Mouse (Mus musculus) megakaryocyte-erythroid progenitor cell, adult 5-6 weeks (primary cell): ENCODE results near the gene Olfr653. TPM values are rescaled to one million over a fixed set of nuclear protein-coding genes. Genes with fewer than 3 reads are reported as not detected.

Experiments
- ATAC-seq: replicated peaks from 2 replicates; pipeline ENCODE4 v1.8.0; 2016; ENCODE audit warnings: mild to moderate bottlenecking, inconsistent platforms; ENCODE audit not compliant: severe bottlenecking, poor library complexity, low FRiP score, low TSS enrichment
- total RNA-seq, 2 experiments: library from RNA; stranded (forward) in 1 of 2; stranded (reverse) in 1 of 2; fragments of 200-1000, 215-1000 nt in 1 of 2; fragments of >200 nt in 1 of 2; fragmentation: Nextera tagmentation in 1 of 2; gene quantifications; 2 replicates each; pipeline ENCODE4 v1.2.3; 2014 to 2017

The Olfr653 gene
- total RNA-seq (2014; fragmentation: Nextera tagmentation) (not detected in 2 replicates), total RNA-seq (2017) (not detected in 2 replicates)

DNA sequence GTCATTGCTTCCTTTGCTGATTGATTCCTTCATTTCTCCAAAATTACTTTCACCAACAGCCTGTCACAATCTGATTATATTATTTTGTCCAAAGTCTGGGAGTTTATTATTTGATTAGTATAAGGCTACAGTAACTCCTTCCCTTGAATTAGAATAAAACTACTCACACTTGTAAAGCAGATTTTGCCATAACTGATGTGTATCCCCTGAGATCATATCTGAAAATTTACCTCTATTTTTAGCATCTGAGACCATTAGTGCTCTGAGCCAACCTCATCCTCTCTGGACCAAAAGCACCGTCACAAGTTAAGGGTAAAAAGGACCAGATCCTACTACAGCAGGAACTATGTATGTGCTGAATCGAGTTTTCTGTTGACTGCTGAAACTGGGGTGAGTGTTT lies at the start of gene Olfr653:
Gene Olfr653 (plus strand): TSS at position 301 of the 400 bp plus-strand sequence.
- no peak for ATAC-seq

DNA sequence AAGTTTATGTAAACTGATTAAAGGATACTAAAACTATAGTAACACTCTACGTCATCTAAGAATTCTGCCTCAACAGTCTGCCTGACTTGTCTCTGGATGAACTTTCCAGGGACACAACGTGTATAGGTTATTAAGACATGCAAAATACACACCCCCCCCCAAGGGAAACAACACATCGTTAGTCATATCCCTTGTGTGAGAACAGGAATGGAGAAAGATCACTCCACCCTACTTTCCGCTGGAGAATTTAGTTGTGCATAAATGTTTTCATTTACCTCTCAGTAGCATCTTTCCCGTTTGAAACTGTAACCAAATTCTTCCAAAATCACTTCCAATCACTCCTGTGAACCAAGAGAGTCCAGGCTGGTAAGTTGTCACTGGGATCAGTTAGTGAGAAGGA lies 27.3 kb upstream of the Olfr653 start, which contains the start of gene Olfr651:
Gene Olfr651 (plus strand): TSS at position 301 of the 400 bp plus-strand sequence.
- ATAC-seq, result no peak

DNA sequence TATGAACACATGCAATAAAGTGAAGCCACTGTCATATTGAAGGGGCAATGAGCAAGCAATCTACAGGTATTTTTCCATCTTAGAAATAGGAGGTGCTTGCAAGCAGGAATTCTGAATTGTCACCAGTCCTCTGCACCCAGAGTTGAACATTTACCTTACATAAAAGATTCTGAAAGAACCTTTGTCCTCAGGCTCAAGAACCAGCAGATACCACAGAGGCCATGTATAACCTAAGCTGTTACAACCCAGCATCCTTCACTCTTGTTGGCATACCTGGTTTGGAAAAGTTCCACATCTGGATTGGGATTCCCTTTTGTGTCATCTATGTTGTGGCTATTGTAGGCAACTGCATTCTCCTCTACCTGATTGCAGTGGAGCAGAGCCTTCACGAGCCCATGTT lies 24.4 kb upstream of the Olfr653 start:
- no peak for ATAC-seq

DNA sequence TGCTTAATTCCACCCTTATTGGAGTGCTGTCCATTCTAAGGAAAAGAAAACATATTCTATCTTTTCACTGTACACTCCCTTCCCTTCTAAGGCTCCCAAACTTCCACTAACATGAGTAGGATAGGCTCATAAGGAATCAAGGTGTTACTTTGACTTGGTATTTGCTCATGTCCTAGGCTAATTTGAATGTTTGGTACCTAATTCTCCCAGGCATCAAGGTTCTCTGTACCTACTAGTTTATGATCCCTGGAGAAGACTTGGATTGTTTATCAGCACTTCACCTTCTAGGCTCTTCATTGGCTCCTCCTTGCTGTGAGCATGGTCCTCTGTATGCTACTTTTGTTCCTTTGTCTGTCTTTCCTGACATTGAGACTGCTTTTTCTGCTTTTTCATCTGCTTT lies 16.5 kb upstream of the Olfr653 start, which contains the start of gene Olfr652:
Gene Olfr652 (plus strand): TSS at position 301 of the 400 bp plus-strand sequence.
- no peak for ATAC-seq

DNA sequence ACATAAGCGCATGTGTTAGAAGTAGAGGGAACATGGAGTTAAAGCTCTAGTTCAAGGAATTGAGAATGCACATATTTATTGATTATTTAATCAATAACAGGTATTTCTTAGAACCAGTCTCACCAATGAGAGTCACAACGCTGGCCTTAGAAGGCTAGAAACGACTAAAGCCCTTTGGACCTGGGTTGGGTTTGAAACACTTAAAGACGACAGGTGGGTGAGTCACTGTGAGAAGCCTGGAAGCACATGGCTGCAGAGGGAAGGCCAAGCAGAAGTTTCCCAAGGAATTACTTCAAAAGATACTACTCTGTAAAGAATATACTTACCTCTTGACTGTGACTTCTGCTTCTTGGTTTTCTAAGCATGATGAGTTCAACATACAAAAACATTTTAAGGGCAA lies 3.7 kb downstream of the Olfr653 start:
- no peak for ATAC-seq

DNA sequence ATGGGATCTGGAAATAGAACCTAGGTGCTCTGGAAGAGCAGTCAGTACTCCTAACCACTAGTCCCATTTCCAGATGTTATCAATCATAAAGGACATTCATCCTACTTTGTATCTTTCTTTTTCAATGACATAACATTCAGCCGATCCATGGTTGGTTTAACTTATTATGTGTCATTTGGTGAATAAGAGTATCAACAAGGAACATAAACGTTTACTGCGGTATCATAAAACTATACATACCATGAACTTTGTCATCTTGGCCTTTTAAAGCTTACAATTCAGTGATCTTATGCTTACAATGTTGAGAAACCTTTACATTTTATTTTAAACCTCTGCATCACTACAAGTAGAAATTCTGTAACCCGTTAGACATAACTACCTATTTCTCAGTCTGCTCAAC lies 4.3 kb downstream of the Olfr653 start:
- ATAC-seq, result no peak

DNA sequence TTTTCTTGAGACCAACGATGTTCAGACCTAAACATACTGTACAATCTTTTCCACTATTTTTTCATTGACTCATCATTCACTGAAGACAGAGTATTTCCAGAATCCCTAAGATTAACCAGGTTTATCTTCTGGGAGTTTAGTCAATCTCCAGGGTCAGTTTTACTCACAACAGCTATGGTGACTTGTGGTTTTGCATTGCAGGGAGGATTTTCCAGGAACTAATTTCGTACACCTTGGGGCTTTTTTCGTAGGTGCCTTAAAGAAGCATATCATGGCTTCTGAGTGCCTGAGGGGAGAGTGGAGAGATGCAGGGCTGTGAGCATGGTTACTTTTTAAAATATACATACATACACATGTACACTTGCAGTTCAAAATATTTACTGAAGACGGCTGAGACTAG lies 9.6 kb downstream of the Olfr653 start, which contains the start of gene Olfr654:
Gene Olfr654 (plus strand): TSS at position 301 of the 400 bp plus-strand sequence.
- ATAC-seq, result no peak

DNA sequence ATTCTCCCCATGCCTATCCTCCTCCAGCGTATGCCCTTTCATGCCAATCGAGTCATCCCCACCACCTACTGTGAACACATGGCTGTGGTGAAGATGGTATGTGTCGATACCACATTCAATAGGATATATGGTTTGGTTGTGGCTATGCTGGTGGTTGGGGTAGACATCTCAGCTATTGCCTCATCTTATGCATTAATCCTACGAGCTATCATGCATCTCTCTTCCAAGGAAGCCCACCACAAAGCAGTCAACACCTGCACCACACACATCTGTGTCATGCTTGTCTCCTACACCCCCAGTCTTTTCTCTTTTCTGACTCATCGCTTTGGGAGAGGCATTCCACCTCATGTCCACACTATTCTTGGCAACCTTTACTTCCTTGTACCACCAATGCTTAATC lies 11.2 kb downstream of the Olfr653 start:
- no peak for ATAC-seq

DNA sequence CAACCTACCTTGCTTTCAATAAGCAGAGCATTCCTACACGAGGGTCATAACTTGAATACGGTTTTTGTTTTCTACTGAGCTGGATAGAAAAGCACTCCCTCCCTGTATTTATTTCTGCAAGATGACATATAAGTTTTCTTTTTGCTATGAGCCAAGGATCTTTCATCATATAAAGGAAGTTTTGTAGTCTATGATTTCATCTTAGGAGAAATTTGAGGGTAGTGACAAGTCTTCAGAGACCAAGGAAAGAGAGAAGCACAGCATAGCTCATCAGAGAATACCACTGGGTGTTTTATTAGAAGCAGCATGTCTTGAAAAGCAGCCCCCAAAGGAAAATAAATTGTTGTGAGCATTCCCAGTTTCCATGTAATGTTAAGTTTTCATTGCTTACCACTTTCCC lies 24.6 kb downstream of the Olfr653 start, which contains the start of gene Olfr655:
Gene Olfr655 (minus strand): TSS at position 101 of the 400 bp plus-strand sequence.
- ATAC-seq, result no peak

DNA sequence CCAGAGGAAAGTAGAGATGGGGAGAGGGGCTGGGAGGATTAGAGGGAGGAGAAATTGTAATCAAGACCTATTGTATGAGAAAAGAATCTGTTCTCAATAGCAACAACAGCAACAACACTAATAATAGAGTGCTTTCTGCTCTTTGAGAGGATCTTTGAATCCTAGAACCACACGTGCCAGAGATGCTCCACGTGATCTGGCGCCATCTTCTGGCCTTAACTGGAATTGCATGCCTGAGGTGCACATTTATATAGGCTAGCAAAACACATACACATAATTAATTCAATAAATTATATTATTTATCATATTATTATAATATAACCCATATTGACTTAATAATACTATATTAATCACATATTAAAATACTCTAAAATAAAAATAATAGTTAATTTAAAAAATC lies 26.1 kb downstream of the Olfr653 start:
- ATAC-seq, result peak; percentile 82

DNA sequence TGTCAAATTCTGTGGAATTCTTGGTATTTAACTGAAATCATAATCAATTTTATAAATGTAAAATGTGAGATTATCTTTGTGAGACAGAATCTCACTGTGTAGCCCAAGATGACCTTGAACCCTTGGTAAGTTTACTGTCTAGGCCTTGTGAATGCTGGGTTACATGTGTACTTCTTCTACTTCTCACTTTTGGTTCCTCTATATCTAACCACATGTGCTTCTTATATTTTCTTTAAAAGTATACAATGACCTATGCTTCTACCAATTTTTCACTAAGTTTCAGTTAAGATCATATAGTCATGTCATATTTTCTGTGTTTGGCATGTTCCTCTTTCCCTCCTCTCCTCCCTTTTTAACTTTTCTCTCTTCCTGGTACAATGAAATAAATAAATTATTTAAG lies 27.6 kb downstream of the Olfr653 start:
- ATAC-seq, result no peak

DNA sequence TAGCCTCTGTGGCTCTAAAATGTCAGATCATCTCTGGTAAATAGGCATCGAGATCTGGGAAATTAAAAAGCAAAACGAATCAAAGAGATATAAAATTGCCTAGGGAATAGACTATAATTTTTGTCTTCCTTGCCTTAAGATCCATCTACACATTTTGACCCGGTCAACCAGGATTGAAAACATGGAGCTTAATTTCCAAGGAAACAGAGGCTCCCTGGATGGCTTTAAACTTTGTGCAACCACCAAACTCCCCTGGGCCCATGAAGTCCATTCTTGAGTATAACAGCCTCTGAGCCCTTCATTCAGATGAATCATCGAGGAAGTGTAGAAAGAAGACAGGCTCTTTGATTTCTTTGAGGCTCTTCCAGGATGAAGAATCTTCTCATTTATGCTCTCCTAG lies 36.5 kb downstream of the Olfr653 start, which contains the start of gene Olfr656:
Gene Olfr656 (plus strand): TSS at position 301 of the 400 bp plus-strand sequence.
- no peak for ATAC-seq

DNA sequence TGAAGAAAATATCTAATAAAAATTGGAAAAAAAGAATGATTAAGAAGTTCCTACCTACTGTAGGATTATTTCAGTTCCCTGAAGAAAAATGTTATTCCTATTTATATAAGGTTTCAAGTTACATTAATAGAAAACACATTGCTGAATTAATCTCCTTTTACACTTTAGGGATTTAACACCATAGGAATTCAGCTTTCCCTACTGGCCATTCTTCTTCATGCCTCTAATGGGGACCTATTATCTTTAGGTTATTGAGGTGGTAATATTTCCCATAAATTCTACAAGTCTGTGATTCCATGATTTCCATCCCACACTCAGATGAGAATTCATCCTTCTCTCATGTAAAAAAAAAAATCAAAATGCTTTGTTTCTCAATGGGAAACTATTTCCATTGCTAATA lies 47.4 kb downstream of the Olfr653 start, which contains the start of gene Olfr657:
Gene Olfr657 (plus strand): TSS at position 301 of the 400 bp plus-strand sequence.
- no peak for ATAC-seq

Other genes starting within 250 kb of the Olfr653 start
- gene Trim34b, start 247.8 kb upstream of the Olfr653 start, total RNA-seq (2014; fragmentation: Nextera tagmentation), result not detected in 2 replicates
- gene Trim34b, start 247.8 kb upstream of the Olfr653 start, total RNA-seq (2017), result not detected in 2 replicates
- 9.0 and 9.2 TPM in 2 replicates for gene Trim12c, start 224.0 kb upstream of the Olfr653 start, total RNA-seq (2014; fragmentation: Nextera tagmentation)
- 13.4 and 22.0 TPM in 2 replicates for gene Trim12c, start 224.0 kb upstream of the Olfr653 start, total RNA-seq (2017)
- gene Trim30b, start 207.4 kb upstream of the Olfr653 start, total RNA-seq (2014; fragmentation: Nextera tagmentation), result 0.79 and 0.89 TPM in 2 replicates
- 0.23 TPM in 1 of 2 replicates, not detected in the other for gene Trim30b, start 207.4 kb upstream of the Olfr653 start, total RNA-seq (2017)
- gene Trim30c, start 176.5 kb upstream of the Olfr653 start, total RNA-seq (2014; fragmentation: Nextera tagmentation), result not detected in 2 replicates
- 0.95 TPM in 1 of 2 replicates, not detected in the other for gene Trim30c, start 176.5 kb upstream of the Olfr653 start, total RNA-seq (2017)
- gene Trim30a, start 112.1 kb upstream of the Olfr653 start, total RNA-seq (2014; fragmentation: Nextera tagmentation), result 12.1 and 18.8 TPM in 2 replicates
- 16.0 and 17.6 TPM in 2 replicates for gene Trim30a, start 112.1 kb upstream of the Olfr653 start, total RNA-seq (2017)
- gene Trim30d, start 69.5 kb upstream of the Olfr653 start, total RNA-seq (2014; fragmentation: Nextera tagmentation), result 3.2 and 9.3 TPM in 2 replicates
- 5.0 and 8.8 TPM in 2 replicates for gene Trim30d, start 69.5 kb upstream of the Olfr653 start, total RNA-seq (2017)
- gene Olfr651, start 27.2 kb upstream of the Olfr653 start, total RNA-seq (2014; fragmentation: Nextera tagmentation), result not detected in 2 replicates
- not detected in 2 replicates for gene Olfr651, start 27.2 kb upstream of the Olfr653 start, total RNA-seq (2017)
- not detected in 2 replicates for gene Olfr652, start 16.4 kb upstream of the Olfr653 start, total RNA-seq (2014; fragmentation: Nextera tagmentation)
- not detected in 2 replicates for gene Olfr652, start 16.4 kb upstream of the Olfr653 start, total RNA-seq (2017)
- gene Olfr654, start 9.7 kb downstream of the Olfr653 start, total RNA-seq (2014; fragmentation: Nextera tagmentation), result not detected in 2 replicates
- gene Olfr654, start 9.7 kb downstream of the Olfr653 start, total RNA-seq (2017), result not detected in 2 replicates
- not detected in 2 replicates for gene Olfr655, start 24.5 kb downstream of the Olfr653 start, total RNA-seq (2014; fragmentation: Nextera tagmentation)
- gene Olfr655, start 24.5 kb downstream of the Olfr653 start, total RNA-seq (2017), result 1.8 TPM in 1 of 2 replicates, not detected in the other
- not detected in 2 replicates for gene Olfr656, start 36.6 kb downstream of the Olfr653 start, total RNA-seq (2014; fragmentation: Nextera tagmentation)
- gene Olfr656, start 36.6 kb downstream of the Olfr653 start, total RNA-seq (2017), result not detected in 2 replicates
- gene Olfr657, start 47.5 kb downstream of the Olfr653 start, total RNA-seq (2014; fragmentation: Nextera tagmentation), result not detected in 2 replicates
- not detected in 2 replicates for gene Olfr657, start 47.5 kb downstream of the Olfr653 start, total RNA-seq (2017)
- gene Olfr658, start 70.0 kb downstream of the Olfr653 start, total RNA-seq (2014; fragmentation: Nextera tagmentation), result 0.67 TPM in 1 of 2 replicates, not detected in the other
- not detected in 2 replicates for gene Olfr658, start 70.0 kb downstream of the Olfr653 start, total RNA-seq (2017)
- gene Olfr659, start 89.4 kb downstream of the Olfr653 start, total RNA-seq (2014; fragmentation: Nextera tagmentation), result not detected in 2 replicates
- gene Olfr659, start 89.4 kb downstream of the Olfr653 start, total RNA-seq (2017), result not detected in 2 replicates
- not detected in 2 replicates for gene Olfr661, start 109.2 kb downstream of the Olfr653 start, total RNA-seq (2014; fragmentation: Nextera tagmentation)
- not detected in 2 replicates for gene Olfr661, start 109.2 kb downstream of the Olfr653 start, total RNA-seq (2017)
- not detected in 2 replicates for gene Usp17le, start 200.2 kb downstream of the Olfr653 start, total RNA-seq (2014; fragmentation: Nextera tagmentation)
- not detected in 2 replicates for gene Usp17le, start 200.2 kb downstream of the Olfr653 start, total RNA-seq (2017)